Mouse (Mus musculus): ENCODE data around the gene Tor4a.

The Tor4a gene

DNA sequence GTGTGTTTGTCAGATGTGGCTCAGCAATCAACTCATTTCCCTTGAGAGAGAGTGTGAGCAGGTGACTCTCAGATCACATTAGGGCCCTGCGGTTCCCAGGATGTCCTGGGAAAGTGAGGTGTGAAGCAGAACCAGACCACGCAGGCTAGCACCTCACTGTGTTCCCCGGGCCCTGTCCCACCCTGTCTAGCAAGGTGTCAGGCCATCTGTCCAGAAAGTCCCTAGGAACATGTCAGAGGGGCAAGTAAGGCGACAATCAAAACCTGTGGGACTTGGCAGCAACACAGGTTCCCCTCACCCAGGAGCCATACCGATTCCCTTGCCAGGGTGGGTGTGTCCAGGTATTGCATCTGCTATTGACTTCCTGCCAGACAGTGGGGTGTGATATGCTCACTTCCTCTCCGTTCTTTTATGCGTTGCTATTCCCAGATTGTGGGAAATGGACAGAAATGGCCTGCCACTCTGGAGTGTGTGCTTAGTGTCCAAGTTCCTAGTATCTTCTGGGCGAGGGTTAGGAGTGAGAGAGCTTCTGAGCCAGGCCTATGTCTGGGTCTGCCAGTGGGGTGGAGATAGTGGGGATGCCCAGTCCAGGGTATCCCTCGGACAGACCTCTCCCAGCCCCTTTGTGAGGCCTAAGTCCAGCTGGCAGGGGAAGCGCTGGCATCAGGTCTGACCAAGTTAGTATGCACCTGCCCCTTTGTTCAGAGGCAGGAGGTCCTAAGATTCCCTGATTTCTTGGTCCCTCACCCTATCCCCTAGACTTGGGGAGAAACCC lies 26.2 kb downstream of the Tor4a start:
- in situ Hi-C loops (cut with MseI, MboI): no loop called here

GRCm38 (mm10) chr2:25169778-25170177 lies 26.9 kb downstream of the Tor4a start:
- in situ Hi-C loops (cut with MseI, MboI): no loop called here

DNA sequence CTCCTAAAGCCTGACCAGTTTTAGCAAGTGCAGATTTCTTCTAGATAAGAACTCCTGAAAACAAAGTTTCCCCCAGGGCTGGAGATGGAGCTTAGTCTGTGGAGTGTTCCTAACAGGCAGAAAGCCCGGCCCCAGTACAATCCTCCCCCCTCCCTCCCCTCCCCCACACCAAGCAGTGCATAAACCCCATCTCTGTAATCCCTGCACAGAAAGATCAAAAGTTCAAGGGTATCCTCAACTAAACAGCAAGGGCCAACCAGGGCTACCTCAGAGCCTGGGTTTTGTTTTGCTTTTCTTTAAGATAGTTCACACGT lies 28.1 kb downstream of the Tor4a start:
- in situ Hi-C loops (cut with MseI, MboI): no loop called here

DNA sequence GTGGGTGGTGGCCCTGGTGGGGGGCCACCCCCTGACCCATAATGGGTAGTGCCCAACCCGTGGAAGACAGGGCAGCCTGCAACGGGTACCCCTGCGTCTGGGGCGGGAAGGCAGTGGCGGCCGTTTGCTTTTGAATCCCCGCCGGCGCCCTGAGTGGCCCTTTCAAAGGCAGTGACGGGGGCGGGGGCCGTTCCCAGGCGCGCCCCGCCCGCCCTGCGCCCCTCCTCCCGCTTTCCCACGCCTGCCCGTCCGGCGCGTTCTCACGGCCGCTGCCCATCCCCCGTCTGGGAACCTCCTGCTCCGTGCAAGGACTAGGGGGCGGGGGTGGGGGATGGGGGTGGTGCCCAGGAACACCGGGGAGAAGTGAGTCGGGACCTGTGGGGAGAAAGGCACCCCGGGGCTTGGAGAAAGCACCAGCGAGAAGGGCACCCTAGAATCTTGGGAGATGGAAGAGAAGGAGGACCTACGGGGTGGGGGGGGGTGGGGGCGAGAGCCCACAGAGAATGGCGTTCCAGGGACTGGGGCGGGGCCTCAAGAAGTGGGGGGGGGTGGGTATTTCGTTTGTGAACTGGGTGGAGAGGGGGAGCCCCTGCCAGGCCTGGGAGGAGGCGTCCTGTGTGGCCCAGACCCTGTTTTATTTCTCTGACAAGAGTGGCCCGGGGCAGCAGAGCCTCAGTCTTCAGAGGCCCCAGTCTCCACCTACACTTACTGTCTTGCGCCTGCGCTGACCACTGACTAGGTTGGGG lies 28.6 kb downstream of the Tor4a start:
- in situ Hi-C loops (cut with MseI, MboI): no loop called here

DNA sequence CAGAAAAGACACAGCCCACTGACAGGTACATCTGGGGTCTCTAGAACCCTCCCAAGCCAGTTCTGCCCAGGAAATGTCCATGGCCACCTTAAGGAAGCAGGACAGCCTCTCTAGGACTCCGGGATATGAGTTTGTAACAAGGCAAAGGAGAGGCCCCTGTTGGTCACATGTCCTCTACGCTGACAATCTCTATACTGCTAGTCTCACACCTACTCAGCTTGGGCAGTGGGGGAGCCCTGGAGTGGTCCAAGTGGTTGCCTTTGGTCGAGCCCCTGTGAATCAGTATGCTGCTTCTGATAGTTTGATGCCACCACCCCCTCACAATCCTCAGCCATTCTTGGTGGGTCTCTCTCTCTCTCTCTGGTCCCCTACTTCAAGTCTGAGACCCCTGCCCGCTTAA lies 29.2 kb downstream of the Tor4a start:
- in situ Hi-C loops (cut with MseI, MboI): no loop called here

GRCm38 (mm10) chr2:25157655-25158054 lies 39.0 kb downstream of the Tor4a start:
- in situ Hi-C loops (cut with MseI, MboI): no loop called here

DNA sequence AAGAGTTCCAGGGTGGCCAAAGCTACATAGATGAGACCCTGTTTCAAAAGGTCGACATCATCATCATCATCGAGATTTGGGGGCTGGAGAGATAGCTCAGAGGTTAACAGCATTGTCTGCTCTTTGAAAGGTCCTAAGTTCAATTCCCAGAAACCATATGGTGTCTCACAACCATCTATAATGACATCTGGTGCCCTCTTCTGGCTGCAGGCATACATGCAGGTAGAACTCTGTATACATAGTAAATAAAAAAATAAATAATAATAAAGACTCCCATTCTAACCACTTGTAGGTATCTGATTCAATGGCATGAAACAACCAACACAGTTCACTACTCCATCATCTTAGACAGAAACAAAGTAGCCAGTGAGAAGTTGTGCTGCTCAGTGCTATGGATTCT lies 39.7 kb downstream of the Tor4a start:
- in situ Hi-C loops (cut with MseI, MboI): no loop called here

DNA sequence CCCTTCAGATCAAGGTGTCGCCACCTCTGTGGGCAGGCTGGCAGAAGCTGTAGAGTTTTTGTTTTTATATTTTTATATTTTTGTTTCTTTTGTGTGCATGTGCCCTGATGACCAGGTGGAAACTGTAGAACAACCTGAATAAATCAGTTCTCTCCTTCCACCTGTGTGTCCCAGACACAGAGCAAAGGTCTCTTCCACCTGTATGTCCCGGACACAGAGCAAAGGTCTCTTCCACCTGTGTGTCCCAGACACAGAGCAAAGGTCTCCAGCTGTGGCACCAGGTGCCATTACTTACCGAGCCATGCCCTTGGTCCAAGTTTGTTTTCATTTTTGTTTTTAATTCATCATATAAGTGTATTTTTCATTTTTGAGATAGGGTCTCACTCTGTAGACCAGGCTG lies 40.5 kb downstream of the Tor4a start:
- in situ Hi-C loops (cut with MseI, MboI): no loop called here

DNA sequence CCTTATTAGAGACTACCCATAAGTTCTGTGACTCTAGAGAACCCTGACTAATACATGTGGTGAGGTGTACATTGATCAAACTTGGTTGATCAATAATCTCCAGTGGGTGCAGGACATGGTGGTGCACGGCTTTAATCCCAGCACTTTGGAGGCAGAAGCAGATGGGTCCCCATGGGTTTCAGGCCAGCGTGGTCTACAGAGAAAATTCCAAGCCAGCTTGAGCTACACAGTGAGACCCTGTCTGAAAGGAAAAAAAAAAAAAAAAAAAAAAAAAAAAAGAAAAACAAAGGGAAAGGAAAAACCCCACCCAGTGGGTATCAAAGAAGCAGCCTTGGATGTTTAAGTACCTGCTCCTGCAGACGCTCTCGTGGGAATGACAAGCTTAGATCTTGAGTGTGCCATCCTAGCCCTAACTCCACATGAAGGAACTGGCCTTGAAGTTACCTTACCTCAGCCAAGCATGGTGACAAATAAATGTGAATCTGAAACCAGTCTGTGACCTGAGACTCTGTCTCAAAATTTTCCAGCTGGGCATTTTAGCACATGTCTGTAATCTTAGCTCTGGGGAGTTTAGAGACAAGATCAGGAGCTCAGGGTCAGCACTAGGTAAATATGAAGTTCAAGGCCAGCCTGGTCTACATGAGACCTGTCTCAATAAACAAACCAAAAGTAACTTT lies 45.3 kb downstream of the Tor4a start:
- in situ Hi-C loops (cut with MseI, MboI): no loop called here

GRCm38 (mm10) chr2:25149643-25150042 lies 47.0 kb downstream of the Tor4a start:
- in situ Hi-C loops (cut with MseI, MboI): no loop called here

DNA sequence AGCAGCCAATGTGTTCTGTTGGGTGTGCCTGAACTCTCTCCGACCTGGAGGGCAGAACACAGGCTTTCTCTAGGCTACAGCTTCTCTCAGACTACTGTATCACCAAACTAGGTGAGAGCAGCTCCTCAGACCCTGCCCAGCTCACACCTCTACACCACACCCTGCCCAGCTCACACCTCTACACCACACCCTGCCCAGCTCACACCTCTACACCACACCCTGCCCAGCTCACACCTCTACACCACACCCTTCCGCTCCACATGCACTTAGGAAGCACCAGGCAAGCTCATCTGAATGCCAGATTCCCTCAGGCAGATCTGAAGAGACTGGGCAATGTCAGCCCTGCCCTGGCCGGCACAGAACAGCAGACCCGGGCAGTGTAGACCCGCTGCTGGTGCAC lies 48.8 kb downstream of the Tor4a start:
- in situ Hi-C loops (cut with MseI, MboI): no loop called here

DNA sequence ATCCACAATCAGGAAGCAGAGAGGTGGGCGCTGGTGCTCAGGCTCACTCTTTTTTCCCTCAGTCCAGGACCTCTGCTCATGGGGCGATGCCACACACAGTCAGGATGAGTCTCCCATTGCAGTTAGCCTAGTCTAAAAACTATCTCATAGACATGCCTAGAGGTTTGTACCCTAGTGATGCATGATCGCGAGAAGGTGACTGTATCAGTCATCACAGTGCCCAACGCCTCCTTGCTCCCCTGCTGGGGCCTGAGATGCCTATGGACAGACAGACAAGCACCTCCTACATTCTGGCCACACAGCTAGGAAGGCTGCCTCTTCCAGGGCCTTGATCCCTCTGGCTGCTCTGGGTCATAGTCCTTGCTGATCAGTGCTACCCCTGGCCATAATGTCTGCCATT lies 49.3 kb downstream of the Tor4a start:
- in situ Hi-C loops (cut with MseI, MboI): no loop called here

GRCm38 (mm10) chr2:25145346-25145745 lies 51.3 kb downstream of the Tor4a start:
- in situ Hi-C loops (cut with MseI, MboI): no loop called here
